Mouse (Mus musculus) liver, embryonic 14.5 days (tissue): ENCODE measurements at regions not wholly inside any gene's neighbourhood (a gene's known extent, or its start where the extent isn't known, plus 50 kb on each side); places are given as distances from the start of the nearest gene placed in this dataset.

Source experiments
- ATAC-seq: fragments of 200-750 bp; cut with Nextera tagmentation; 2 replicates; pipeline ENCODE4 v1.8.0; 2017; ENCODE audit warnings: moderate number of reproducible peaks, mild to moderate bottlenecking, moderate library complexity; ENCODE audit not compliant: insufficient read depth
- DNase-seq, 3 experiments: peaks; one replicate each; pipeline ENCODE4 v3.0.0-alpha.2; 2012 to 2013; ENCODE audit warnings: low read depth in 3 of 3, low spot score in 3 of 3
- H3K27ac ChIP-seq: fragments of 300-500 bp; sonication (generic); 2 replicates; pipeline ENCODE4 v1.5.1; 2014; ENCODE audit warnings: moderate library complexity, mild to moderate bottlenecking, control low read depth, inconsistent platforms
- H3K27me3 ChIP-seq: fragments of 300-500 bp; sonication (generic); 2 replicates; pipeline ENCODE4 v1.6.1; 2014; ENCODE audit warnings: mild to moderate bottlenecking, low read length, moderate library complexity; ENCODE audit not compliant: control insufficient read depth, insufficient read depth
- H3K36me3 ChIP-seq: fragments of 300-500 bp; sonication (generic); replicated peaks from 2 replicates; pipeline ENCODE4 v1.6.1; 2014; ENCODE audit warnings: low read depth; ENCODE audit not compliant: control insufficient read depth, insufficient read depth
- H3K4me1 ChIP-seq, 2 experiments: fragments of 200-500 bp in 1 of 2; fragments of 300-500 bp in 1 of 2; sonication (generic) in 1 of 2; replicated peaks; 2 replicates each; pipeline ENCODE4 v1.6.1; 2012 to 2014; ENCODE audit warnings: antibody characterized with exemption in 1 of 2, inconsistent platforms in 1 of 2, low read length in 1 of 2; ENCODE audit not compliant: control insufficient read depth in 2 of 2, insufficient read depth in 2 of 2
- H3K4me2 ChIP-seq: fragments of 300-500 bp; sonication (generic); 2 replicates; pipeline ENCODE4 v1.6.1; 2014; ENCODE audit warnings: low read depth, mild to moderate bottlenecking, control low read depth, moderate library complexity
- H3K4me3 ChIP-seq, 2 experiments: fragments of 200-500 bp in 1 of 2; fragments of 300-500 bp in 1 of 2; sonication (generic) in 1 of 2; 2 replicates each; pipeline ENCODE4 v1.5.1; 2012 to 2014; ENCODE audit warnings: low read depth in 2 of 2, low read length in 2 of 2, mild to moderate bottlenecking in 2 of 2, control low read depth in 1 of 2, inconsistent platforms in 1 of 2, moderate library complexity in 1 of 2; ENCODE audit not compliant: insufficient read depth in 1 of 2
- H3K9ac ChIP-seq: fragments of 300-500 bp; sonication (generic); replicated peaks from 2 replicates; pipeline ENCODE4 v1.6.1; 2014; ENCODE audit warnings: mild to moderate bottlenecking, control low read depth, moderate library complexity
- H3K9me3 ChIP-seq: fragments of 300-500 bp; sonication (generic); 2 replicates; pipeline ENCODE4 v1.6.1; 2016; ENCODE audit warnings: low read length, mixed read lengths; ENCODE audit not compliant: control insufficient read depth
- CTCF ChIP-seq: IDR thresholded peaks from 2 replicates; pipeline ENCODE4 v1.5.1; 2016; ENCODE audit warnings: antibody characterized with exemption, low read depth, control low read depth
- EP300 ChIP-seq: IDR thresholded peaks from 2 replicates; pipeline ENCODE4 v1.6.1; 2016; ENCODE audit warnings: antibody characterized with exemption, low read depth
- whole genome bisulfite sequencing: fragments of 180-500 bp; shearing (Covaris S2); extraction: QIAGEN DNeasy Blood & Tissue Kit; methylation state at CpG from one replicate; pipeline ENCODE4 v1.1.7; 2014; ENCODE audit not compliant: insufficient replicate concordance; 5-methylcytosine and 5-hydroxymethylcytosine counted together

DNA sequence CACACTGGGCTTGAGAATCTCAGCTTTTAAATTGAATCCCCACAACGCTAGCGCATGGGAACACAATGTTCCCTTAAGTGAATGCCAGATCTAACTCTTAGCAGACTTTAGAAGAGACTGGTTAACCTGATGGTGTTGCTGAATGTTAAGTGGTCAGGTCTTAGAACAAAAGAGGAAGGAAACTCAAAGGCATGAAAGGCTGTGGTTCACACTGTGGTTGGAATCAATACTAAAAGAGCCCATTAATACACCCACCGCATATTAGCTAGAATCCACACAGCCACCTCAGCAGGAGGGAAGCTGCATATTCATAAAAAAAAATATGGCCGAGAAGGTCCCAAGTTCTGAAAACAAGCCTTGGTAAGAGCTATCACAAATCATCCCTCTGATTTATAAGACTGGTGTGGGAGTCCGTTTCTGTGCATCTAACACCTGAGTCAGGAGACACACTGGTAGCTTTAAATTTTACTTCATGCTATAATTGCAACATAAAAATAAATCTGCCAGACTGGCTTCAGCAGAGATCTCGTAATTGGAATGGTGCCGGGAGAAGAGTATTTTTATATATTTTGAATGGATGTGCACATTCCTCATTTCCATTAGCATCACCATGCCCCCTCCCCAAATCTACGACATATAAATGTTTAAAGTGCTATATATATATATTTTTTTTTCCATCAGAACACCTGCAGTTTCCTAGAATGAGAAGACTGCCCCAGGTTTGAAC is 259.3 kb downstream of the Tpbg start:
- H3K9ac ChIP-seq: no peak overlapping the region

DNA sequence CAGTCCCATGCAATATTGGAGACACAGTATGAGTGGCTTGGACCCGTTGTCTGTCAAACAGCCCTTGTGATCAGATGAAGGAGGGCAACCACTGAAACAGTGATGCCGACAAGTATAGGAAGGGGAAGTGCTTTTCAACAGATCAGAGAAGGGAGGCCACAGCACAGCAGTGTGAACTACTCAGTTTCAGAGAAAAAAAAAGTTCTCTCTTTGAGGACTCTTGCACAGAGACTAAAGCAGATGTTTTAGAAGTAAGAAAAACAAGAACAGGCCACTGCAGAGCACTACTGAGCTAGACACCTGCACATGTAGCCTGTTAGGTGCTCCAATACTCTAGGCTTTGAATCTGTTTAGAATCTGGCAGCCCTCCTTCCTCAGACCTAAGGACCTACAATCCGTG is 261.4 kb downstream of the Tpbg start:
- DNase-seq (no peak), ATAC-seq (no peak)
- no peak overlapping the region for H3K27ac ChIP-seq
- H3K4me2 ChIP-seq: no peak overlapping the region
- H3K27me3 ChIP-seq: no peaks in the 10 kb centered on the region
- no peak overlapping the region for H3K9ac ChIP-seq
- TF ChIP-seq EP300: no peak
- TF ChIP-seq CTCF: no peak
- H3K4me1 ChIP-seq: no peaks in the 10 kb centered on the region
- H3K9me3 ChIP-seq: no peaks in the 10 kb centered on the region
- H3K4me3 ChIP-seq: no peak overlapping the region
- 19% methylated on average over 3 of the region's 3 CpGs for WGBS
- H3K36me3 ChIP-seq: no peaks in the 10 kb centered on the region

More for the DNA sequence above, 259.3 kb downstream of the Tpbg start:
- Histone ChIP-seq H3K4me3 (no peak overlapping the region), H3K27ac (no peak overlapping the region), H3K4me2 (no peak overlapping the region), H3K36me3 (no peaks in the 10 kb centered on the region), H3K9me3 (no peaks in the 10 kb centered on the region), H3K4me1 (no peaks in the 10 kb centered on the region), H3K27me3 (no peaks in the 10 kb centered on the region)
- no peak for TF ChIP-seq EP300
- no peak for TF ChIP-seq CTCF
- WGBS: 43% methylated on average over 8 of the region's 8 CpGs
- DNase-seq: no peak
- ATAC-seq: no peak

DNA sequence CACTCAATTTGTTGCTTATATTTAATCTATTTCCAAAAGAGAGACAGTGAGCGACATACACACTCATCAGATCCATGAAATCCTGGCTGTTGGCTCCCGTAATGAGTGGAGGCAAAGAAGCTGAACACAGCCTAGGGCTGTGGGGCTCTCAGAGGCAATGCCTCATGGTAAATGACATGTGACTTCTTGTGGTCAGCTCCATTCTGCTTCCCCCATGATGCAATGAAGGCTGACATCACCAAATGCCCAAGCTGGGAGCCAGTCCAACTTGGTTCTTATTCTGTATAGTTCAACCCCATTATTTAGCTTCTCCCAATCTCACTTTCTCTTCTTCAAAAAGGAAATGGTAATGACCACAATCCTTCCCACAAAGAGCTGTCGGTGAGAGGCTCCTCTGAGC is 262.5 kb downstream of the Tpbg start:
- no peaks in the 10 kb centered on the region for H3K9me3 ChIP-seq
- no peak overlapping the region for H3K4me2 ChIP-seq
- no peak for ATAC-seq
- TF ChIP-seq EP300: no peak
- WGBS: 29% methylated on average over 3 of the region's 3 CpGs
- DNase-seq: no peak
- no peak overlapping the region for H3K27ac ChIP-seq
- no peak overlapping the region for H3K4me3 ChIP-seq
- no peak overlapping the region for H3K9ac ChIP-seq
- H3K27me3 ChIP-seq: no peaks in the 10 kb centered on the region
- no peaks in the 10 kb centered on the region for H3K4me1 ChIP-seq
- no peaks in the 10 kb centered on the region for H3K36me3 ChIP-seq

DNA sequence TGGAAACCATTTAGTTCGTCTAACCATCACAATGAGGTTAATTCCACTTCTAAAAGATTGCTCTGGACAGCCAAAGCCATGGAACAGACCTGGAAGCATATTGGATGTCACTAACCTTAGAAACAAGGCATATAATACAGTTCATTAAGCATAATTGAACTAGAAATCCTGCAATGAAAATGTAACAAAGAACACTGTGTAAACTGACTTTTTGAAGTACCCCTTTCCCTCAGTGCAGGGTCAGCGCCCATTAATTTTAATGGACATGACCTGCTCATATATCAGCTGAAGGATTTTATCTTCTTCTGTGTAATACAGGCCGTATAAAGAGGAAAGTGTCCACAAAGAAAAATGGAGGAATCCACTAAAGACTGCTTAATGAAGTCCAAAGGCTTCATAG is 263.7 kb downstream of the Tpbg start:
- H3K9me3 ChIP-seq: no peaks in the 10 kb centered on the region
- no peaks in the 10 kb centered on the region for H3K4me1 ChIP-seq
- no peak overlapping the region for H3K4me3 ChIP-seq
- H3K36me3 ChIP-seq: no peaks in the 10 kb centered on the region
- no peak overlapping the region for H3K4me2 ChIP-seq
- H3K27ac ChIP-seq: no peak overlapping the region
- 36% methylated on average over 3 of the region's 3 CpGs for WGBS
- DNase-seq: no peak
- TF ChIP-seq CTCF: no peak
- TF ChIP-seq EP300: no peak
- H3K27me3 ChIP-seq: no peaks in the 10 kb centered on the region
- H3K9ac ChIP-seq: no peak overlapping the region
- ATAC-seq: no peak

DNA sequence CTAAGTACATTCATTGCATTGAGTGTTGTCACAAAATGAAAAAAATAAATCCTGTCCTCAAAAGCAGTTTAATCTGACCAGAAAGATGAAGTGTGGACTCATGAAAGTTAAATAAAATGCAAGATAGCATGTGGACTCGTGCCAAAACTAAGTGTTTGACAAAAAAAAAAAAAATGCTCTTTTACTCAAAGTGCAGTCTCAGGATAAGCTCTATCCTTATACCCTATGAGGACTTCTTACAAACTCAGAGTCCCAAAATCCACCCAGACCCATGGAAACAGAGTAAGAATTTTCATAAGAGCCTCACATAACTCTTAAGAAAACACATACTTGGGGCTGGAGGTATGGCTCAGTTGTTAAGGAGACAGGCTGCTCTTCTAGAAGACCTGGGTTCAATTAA is 267.7 kb downstream of the Tpbg start:
- H3K27me3 ChIP-seq: no peaks in the 10 kb centered on the region
- no peak overlapping the region for H3K4me3 ChIP-seq
- no peaks in the 10 kb centered on the region for H3K36me3 ChIP-seq
- no peak overlapping the region for H3K4me2 ChIP-seq
- no peaks in the 10 kb centered on the region for H3K4me1 ChIP-seq
- no peaks in the 10 kb centered on the region for H3K9me3 ChIP-seq
- H3K27ac ChIP-seq: no peak overlapping the region
- DNase-seq: no peak
- WGBS: 21% methylated on average over 1 of the region's 1 CpGs
- TF ChIP-seq CTCF (no peak), EP300 (no peak)
- no peak for ATAC-seq
- H3K9ac ChIP-seq: no peak overlapping the region
